Comparison of ENCODE assay signal across 32 mouse cellular contexts in genomic region chr15:99105238-99105637, GRCm38 (mm10). TPM values are rescaled to one million over a fixed set of nuclear protein-coding genes. Genes with fewer than 3 reads are reported as not detected.
DNase-seq lines count a peak whose midpoint lies in the region; ATAC-seq lines count a peak whose summit lies in the region.
"Had no signal": no experiment of that assay in that cellular context is flagged by ENCODE, and none has a peak within 500 bp of the region (broad histone marks: within the 10 kb centered on the region; RNA-seq: fewer than 3 reads in every experiment).

No protein-coding gene starts in this region.

- H3K9ac ChIP-seq in liver, embryonic 11.5 days (ENCODE audit: low read depth, low read length): no peak overlapping the region
- no peak overlapping the region for H3K9ac ChIP-seq in liver, embryonic 12.5 days
- H3K9ac ChIP-seq: embryonic facial prominence, embryonic 12.5 days; embryonic facial prominence, embryonic 15.5 days; forebrain, postnatal 0 days; heart, embryonic 13.5 days; hindbrain, embryonic 14.5 days had no signal

- 0 out of 2 replicates have a peak, but pooled peaks cover 2% of the 10 kb centered on the region for H3K4me1 ChIP-seq in liver, embryonic 11.5 days (replicated peaks; ENCODE audit: control insufficient read depth, insufficient read depth, low read length)
- 0 out of 2 replicates have a peak, but pooled peaks cover 3% of the 10 kb centered on the region for H3K4me1 ChIP-seq in liver, embryonic 12.5 days
- H3K4me1 ChIP-seq: embryonic facial prominence, embryonic 12.5 days; embryonic facial prominence, embryonic 15.5 days; heart, embryonic 10.5 days; heart, embryonic 13.5 days had no signal

- WGBS in liver, embryonic 11.5 days: 51% methylated on average over 7 of the region's 7 CpGs
- 38% methylated on average over 7 of the region's 7 CpGs for WGBS in liver, embryonic 12.5 days (ENCODE audit: insufficient replicate concordance)

- no peaks in the 10 kb centered on the region; the same call in 1 of the 2 replicates for H3K36me3 ChIP-seq in liver, embryonic 11.5 days (ENCODE audit: control insufficient read depth, insufficient read depth, low read length)
- peaks cover 8% of the 10 kb centered on the region; the same call in 1 of the 2 replicates for H3K36me3 ChIP-seq in liver, embryonic 12.5 days
- H3K36me3 ChIP-seq: embryonic facial prominence, embryonic 12.5 days; embryonic facial prominence, embryonic 15.5 days; G1E; heart, embryonic 10.5 days; heart, embryonic 13.5 days had no signal

- peak; percentile 36 for DNase-seq in adrenal gland, postnatal 14 days
- DNase-seq in adrenal gland, postnatal 36 days: no peak
- DNase-seq in kidney, adult 9 months: peak; percentile 38
- no peak for DNase-seq in kidney, postnatal 25 days
- DNase-seq in liver, embryonic 11.5 days (ENCODE audit: low spot score): no peak
- DNase-seq: B cell, adult 2 months; cerebellum, adult 11 months; cerebellum, adult 2 months; cerebellum, adult 9-11 months; cerebellum, postnatal 25 days; forebrain, postnatal 0 days; gastrocnemius, postnatal 36 days; heart, adult 2 months; heart, postnatal 14 days; heart, postnatal 4 days had no signal

- 0 out of 2 replicates have a peak overlapping the region, but pooled peaks have one; percentile 15 for H3K27ac ChIP-seq in liver, embryonic 11.5 days (ENCODE audit: low read depth, low read length)
- no peak overlapping the region for H3K27ac ChIP-seq in liver, embryonic 12.5 days
- H3K27ac ChIP-seq: embryonic facial prominence, embryonic 12.5 days; embryonic facial prominence, embryonic 15.5 days; heart, adult 2 months; heart, embryonic 10.5 days; heart, embryonic 13.5 days; hindbrain, embryonic 14.5 days; hindbrain, postnatal 0 days had no signal

- H3K4me2 ChIP-seq in liver, embryonic 11.5 days: no peak overlapping the region
- H3K4me2 ChIP-seq in liver, embryonic 12.5 days: no peak overlapping the region
- H3K4me2 ChIP-seq: embryonic facial prominence, embryonic 12.5 days; embryonic facial prominence, embryonic 15.5 days; heart, embryonic 13.5 days; hindbrain, embryonic 14.5 days had no signal

- H3K27me3 ChIP-seq in liver, embryonic 11.5 days (replicated peaks; ENCODE audit: control insufficient read depth, insufficient read depth, low read length): peaks cover 10% of the 10 kb centered on the region
- peaks cover 19% of the 10 kb centered on the region for H3K27me3 ChIP-seq in liver, embryonic 12.5 days (replicated peaks)
- H3K27me3 ChIP-seq: CH12.LX, Patski had no signal

- no peaks in the 10 kb centered on the region for H3K9me3 ChIP-seq in liver, embryonic 11.5 days (ENCODE audit: control insufficient read depth, low read length)
- H3K9me3 ChIP-seq in liver, embryonic 12.5 days (replicated peaks): no peaks in the 10 kb centered on the region
- H3K9me3 ChIP-seq: embryonic facial prominence, embryonic 12.5 days; embryonic facial prominence, embryonic 15.5 days; G1E; heart, embryonic 10.5 days; heart, embryonic 13.5 days had no signal

- no peak overlapping the region for H3K4me3 ChIP-seq in liver, embryonic 11.5 days (ENCODE audit: low read depth, low read length)
- no peak overlapping the region for H3K4me3 ChIP-seq in liver, embryonic 12.5 days
- H3K4me3 ChIP-seq: embryonic facial prominence, embryonic 12.5 days; embryonic facial prominence, embryonic 15.5 days; heart, adult 2 months; heart, embryonic 10.5 days; heart, embryonic 13.5 days had no signal

- no peak for ATAC-seq in liver, embryonic 11.5 days (replicated peaks; ENCODE audit: low FRiP score)
- no peak for ATAC-seq in liver, embryonic 12.5 days
- ATAC-seq: forebrain, embryonic 14.5 days; forebrain, postnatal 0 days; hindbrain, postnatal 0 days; inflammation-experienced regulatory T-cells, adult 6 months; Patski had no signal

RNA-seq across cellular contexts. Expression of gene Dnajc22, which starts 12.3 kb away (rescaled TPM):
- total RNA-seq in adrenal gland, postnatal 14 days (2021): 7.1 and 13.9 TPM in 2 replicates
- total RNA-seq in adrenal gland, postnatal 36 days (2021): 1 to 10 TPM; 1.6 to 3.4 TPM
- polyA plus RNA-seq in liver, embryonic 11.5 days (2014; fragmentation: Nextera tagmentation; extraction: Ambion mirVana): 17.1 and 19.8 TPM in 2 replicates
- polyA plus RNA-seq in liver, embryonic 12.5 days (2016; fragmentation: Nextera tagmentation; extraction: Ambion mirVana): 14.4 and 16.9 TPM in 2 replicates
- total RNA-seq: common myeloid progenitor, adult 5-6 weeks; granulocyte monocyte progenitor cell, adult 5-6 weeks had no signal
- polyA plus RNA-seq: frontal cortex, adult 2 months; G1E; inflammation-experienced regulatory T-cells, adult 6 months had no signal

RNA-seq across cellular contexts. Expression of gene C1ql4, which starts 17.6 kb away (rescaled TPM):
- total RNA-seq in adrenal gland, postnatal 14 days (2021): not detected in 2 replicates
- total RNA-seq in adrenal gland, postnatal 36 days (2021): not detected
- 0.25 TPM in 1 of 2 replicates, not detected in the other for polyA plus RNA-seq in liver, embryonic 11.5 days (2014; fragmentation: Nextera tagmentation; extraction: Ambion mirVana)
- polyA plus RNA-seq in liver, embryonic 12.5 days (2016; fragmentation: Nextera tagmentation; extraction: Ambion mirVana): 0.13 TPM in 1 of 2 replicates, not detected in the other
- total RNA-seq: adrenal gland, adult 18-20 months; CH12.LX; common myeloid progenitor, adult 5-6 weeks; G1E; gastrocnemius, adult 8-10 months; gastrocnemius, postnatal 36 days; granulocyte monocyte progenitor cell, adult 5-6 weeks; heart, adult 2 months; heart, postnatal 14 days had no signal
- polyA plus RNA-seq: forebrain, embryonic 14.5 days; frontal cortex, adult 2 months; G1E; heart, adult 2 months; inflammation-experienced regulatory T-cells, adult 6 months had no signal

RNA-seq across cellular contexts. Expression of gene Spats2, which starts 20.5 kb away (rescaled TPM):
- total RNA-seq in adrenal gland, postnatal 14 days (2021): 18.5 and 19.9 TPM in 2 replicates
- 10 to 100 TPM; 15.3 to 17.7 TPM for total RNA-seq in adrenal gland, postnatal 36 days (2021)
- 32.9 and 35.0 TPM in 2 replicates for polyA plus RNA-seq in liver, embryonic 11.5 days (2014; fragmentation: Nextera tagmentation; extraction: Ambion mirVana)
- polyA plus RNA-seq in liver, embryonic 12.5 days (2016; fragmentation: Nextera tagmentation; extraction: Ambion mirVana): 23.6 and 23.8 TPM in 2 replicates
- polyA plus RNA-seq: G1E had no signal

RNA-seq across cellular contexts. Expression of gene Troap, which starts 30.9 kb away (rescaled TPM):
- 6.3 and 6.9 TPM in 2 replicates for total RNA-seq in adrenal gland, postnatal 14 days (2021)
- total RNA-seq in adrenal gland, postnatal 36 days (2021): 1 to 10 TPM; 1.1 to 1.6 TPM
- polyA plus RNA-seq in liver, embryonic 11.5 days (2014; fragmentation: Nextera tagmentation; extraction: Ambion mirVana): 26.5 and 27.8 TPM in 2 replicates
- polyA plus RNA-seq in liver, embryonic 12.5 days (2016; fragmentation: Nextera tagmentation; extraction: Ambion mirVana): 22.1 and 23.6 TPM in 2 replicates
- total RNA-seq: adrenal gland, adult 18-20 months; gastrocnemius, adult 8-10 months had no signal

RNA-seq across cellular contexts. Expression of gene Prph, which starts 50.3 kb away (rescaled TPM):
- 6.5 and 25.2 TPM in 2 replicates for total RNA-seq in adrenal gland, postnatal 14 days (2021)
- total RNA-seq in adrenal gland, postnatal 36 days (2021): 1 to 10 TPM; 1.3 to 3.4 TPM
- 0.36 and 0.90 TPM in 2 replicates for polyA plus RNA-seq in liver, embryonic 11.5 days (2014; fragmentation: Nextera tagmentation; extraction: Ambion mirVana)
- polyA plus RNA-seq in liver, embryonic 12.5 days (2016; fragmentation: Nextera tagmentation; extraction: Ambion mirVana): 0.35 and 0.89 TPM in 2 replicates
- total RNA-seq: common myeloid progenitor, adult 5-6 weeks; G1E; granulocyte monocyte progenitor cell, adult 5-6 weeks had no signal
- polyA plus RNA-seq: G1E; inflammation-experienced regulatory T-cells, adult 6 months had no signal

Comparison
In these comparisons a context has a peak if more than half of its experiments do, and no peak if none do; other contexts are left out.
1. DNase-seq: peak in adrenal gland, postnatal 14 days (single experiment) and kidney, adult 9 months (single experiment); none in adrenal gland, postnatal 36 days (0 of 2), kidney, postnatal 25 days (0 of 2) and liver, embryonic 11.5 days (single experiment).